ENCODE assay signal across 13 mouse cellular contexts in genomic region chr2:24556347-24556746, GRCm38 (mm10).
"Had no signal": no experiment of that assay in that cellular context is flagged by ENCODE, and none has a peak within 500 bp of the region (broad histone marks: within the 10 kb centered on the region; RNA-seq: fewer than 3 reads in every experiment).

No protein-coding gene starts in this region.

- H3K36me3 ChIP-seq: limb, embryonic 12.5 days; liver, embryonic 13.5 days; midbrain, embryonic 12.5 days; neural tube, embryonic 13.5 days; stomach, embryonic 15.5 days had no signal

- H3K9ac ChIP-seq: limb, embryonic 12.5 days; liver, embryonic 13.5 days; midbrain, embryonic 12.5 days; neural tube, embryonic 13.5 days; stomach, embryonic 15.5 days had no signal

- H3K4me2 ChIP-seq: limb, embryonic 12.5 days; liver, embryonic 13.5 days; midbrain, embryonic 12.5 days; neural tube, embryonic 13.5 days; stomach, embryonic 15.5 days had no signal

- DNase-seq: kidney, postnatal 10 days; kidney, postnatal 4 days; liver; liver, embryonic 13.5 days; lung, adult 18-20 months; right cerebral cortex, postnatal 14 days; thymus, postnatal 4 days had no signal

- ATAC-seq: midbrain, embryonic 16.5 days had no signal

- H3K4me1 ChIP-seq: limb, embryonic 12.5 days; liver, embryonic 13.5 days; midbrain, embryonic 12.5 days; stomach, embryonic 15.5 days had no signal

- H3K27ac ChIP-seq: layer of hippocampus, adult 2 months; limb, embryonic 12.5 days; liver, embryonic 13.5 days; midbrain, embryonic 12.5 days; neural tube, embryonic 13.5 days; stomach, embryonic 15.5 days had no signal

- H3K9me3 ChIP-seq: limb, embryonic 12.5 days; liver, embryonic 13.5 days; midbrain, embryonic 12.5 days; neural tube, embryonic 13.5 days; stomach, embryonic 15.5 days had no signal

- H3K4me3 ChIP-seq: layer of hippocampus, adult 2 months; limb, embryonic 12.5 days; liver, embryonic 13.5 days; midbrain, embryonic 12.5 days; neural tube, embryonic 13.5 days; stomach, embryonic 15.5 days had no signal

- H3K27me3 ChIP-seq: limb, embryonic 12.5 days; liver, embryonic 13.5 days; midbrain, embryonic 12.5 days; neural tube, embryonic 13.5 days; stomach, embryonic 15.5 days had no signal
